Mouse (Mus musculus) liver, embryonic 15.5 days (tissue): ENCODE data around the gene Eif3b. TPM values are rescaled to one million over a fixed set of nuclear protein-coding genes. Genes with fewer than 3 reads are reported as not detected.
A peak's percentile ranks its signal among the peaks of the same experiment; 100 is the strongest.

Experiments
- ATAC-seq: fragments of 200-750 bp; cut with Nextera tagmentation; 2 replicates; pipeline ENCODE4 v1.8.0; 2017; ENCODE audit warnings: moderate number of reproducible peaks, mild to moderate bottlenecking, moderate library complexity; ENCODE audit not compliant: insufficient read depth
- H3K27ac ChIP-seq: fragments of 300-500 bp; sonication (generic); replicated peaks from 2 replicates; pipeline ENCODE4 v1.5.1; 2015; ENCODE audit warnings: mild to moderate bottlenecking, inconsistent platforms
- H3K27me3 ChIP-seq: fragments of 300-500 bp; sonication (generic); 2 replicates; pipeline ENCODE4 v1.6.1; 2015; ENCODE audit warnings: mild to moderate bottlenecking, inconsistent platforms
- H3K36me3 ChIP-seq: fragments of 300-500 bp; sonication (generic); replicated peaks from 2 replicates; pipeline ENCODE4 v1.6.1; 2015; ENCODE audit warnings: moderate library complexity, mild to moderate bottlenecking, inconsistent platforms
- H3K4me1 ChIP-seq: fragments of 300-500 bp; sonication (generic); replicated peaks from 2 replicates; pipeline ENCODE4 v1.6.1; 2015; ENCODE audit warnings: inconsistent platforms
- H3K4me2 ChIP-seq: fragments of 300-500 bp; sonication (generic); 2 replicates; pipeline ENCODE4 v1.6.1; 2015; ENCODE audit warnings: moderate library complexity, mild to moderate bottlenecking, inconsistent platforms
- H3K4me3 ChIP-seq: fragments of 300-500 bp; sonication (generic); replicated peaks from 2 replicates; pipeline ENCODE4 v1.5.1; 2015; ENCODE audit warnings: mild to moderate bottlenecking, inconsistent platforms
- H3K9ac ChIP-seq: fragments of 300-500 bp; sonication (generic); 2 replicates; pipeline ENCODE4 v1.6.1; 2015; ENCODE audit warnings: moderate library complexity, mild to moderate bottlenecking, inconsistent platforms
- H3K9me3 ChIP-seq: fragments of 300-500 bp; sonication (generic); replicated peaks from 2 replicates; pipeline ENCODE4 v1.6.1; 2016; ENCODE audit warnings: inconsistent platforms
- WGBS: fragments of 180-500 bp; shearing (Covaris S2); methylation state at CpG from one replicate; pipeline ENCODE4 v1.1.7; 2015; ENCODE audit warnings: mixed read lengths; ENCODE audit not compliant: insufficient replicate concordance; 5-methylcytosine and 5-hydroxymethylcytosine counted together
- polyA plus RNA-seq: library from polyadenylated mRNA; unstranded; fragments of >200 nt; fragmentation: Nextera tagmentation; extraction: Ambion mirVana; gene quantifications from 2 replicates; pipeline ENCODE4 v1.2.1, GENCODE M21; 2015

Gene Eif3b
- polyA plus RNA-seq, result 76.2 and 93.5 TPM in 2 replicates

GRCm38 (mm10) chr5:140418489-140419441 lies at the start of gene Eif3b:
Eif3b (plus strand) TSS chr5:140419328.
- WGBS, result under 1% methylated on average over 65 of the region's 65 CpGs
- H3K27me3 ChIP-seq, result no peaks in the 10 kb centered on the region
- peaks cover 48% of the 10 kb centered on the region for H3K4me1 ChIP-seq
- H3K4me2 ChIP-seq, result peak within 1 kb of the TSS; percentile 89
- H3K36me3 ChIP-seq, result peaks cover 24% of the 10 kb centered on the region
- peak; percentile 93 for ATAC-seq
- peak within 1 kb of the TSS; percentile 89 for H3K27ac ChIP-seq
- peak within 1 kb of the TSS; percentile 98 for H3K4me3 ChIP-seq
- H3K9me3 ChIP-seq, result no peaks in the 10 kb centered on the region
- peak within 1 kb of the TSS; percentile 91 for H3K9ac ChIP-seq

DNA sequence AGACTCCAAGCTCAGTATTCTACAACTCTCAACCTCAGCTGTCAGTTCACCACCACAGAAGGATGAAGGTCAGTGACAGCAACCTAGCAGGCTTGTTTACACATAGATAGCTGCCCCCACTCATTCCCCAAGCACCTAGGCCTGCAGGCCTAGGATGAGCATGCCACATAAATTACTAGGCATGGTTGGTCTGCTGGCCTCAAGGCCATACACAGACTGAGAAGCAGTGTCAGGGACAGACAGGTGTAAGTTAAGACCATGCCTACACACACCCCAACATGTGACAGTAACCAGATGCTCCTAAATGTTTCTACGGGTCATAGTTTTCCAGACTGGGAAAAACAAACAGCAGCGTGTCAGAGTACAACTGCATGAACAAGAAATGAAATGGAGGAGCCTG lies 49.7 kb upstream of the Eif3b start:
- H3K4me2 ChIP-seq, result no peak overlapping the region
- H3K36me3 ChIP-seq, result no peaks in the 10 kb centered on the region
- peak; percentile 24 for ATAC-seq
- H3K9ac ChIP-seq, result no peak overlapping the region
- H3K4me3 ChIP-seq, result no peak overlapping the region
- no peaks in the 10 kb centered on the region for H3K27me3 ChIP-seq
- peaks cover 25% of the 10 kb centered on the region for H3K4me1 ChIP-seq
- no peaks in the 10 kb centered on the region for H3K9me3 ChIP-seq
- 69% methylated on average over 2 of the region's 2 CpGs for WGBS
- H3K27ac ChIP-seq, result peak overlapping the region; percentile 59

GRCm38 (mm10) chr5:140370446-140371254 lies 48.5 kb upstream of the Eif3b start:
- Histone ChIP-seq H3K27ac (peak overlapping the region; percentile 59), H3K27me3 (no peaks in the 10 kb centered on the region), H3K4me1 (peaks cover 25% of the 10 kb centered on the region), H3K4me3 (no peak overlapping the region), H3K4me2 (no peak overlapping the region), H3K9ac (no peak overlapping the region), H3K9me3 (no peaks in the 10 kb centered on the region), H3K36me3 (no peaks in the 10 kb centered on the region)
- peak; percentile 35; the same call in 1 of the 2 replicates for ATAC-seq
- 32% methylated on average over 6 of the region's 6 CpGs for WGBS

- Histone ChIP-seq H3K4me1 (peaks cover 25% of the 10 kb centered on the region), H3K27ac (no peak overlapping the region), H3K9me3 (no peaks in the 10 kb centered on the region), H3K4me3 (no peak overlapping the region), H3K36me3 (no peaks in the 10 kb centered on the region), H3K9ac (no peak overlapping the region), H3K4me2 (no peak overlapping the region), H3K27me3 (no peaks in the 10 kb centered on the region)
- 67% methylated on average over 3 of the region's 3 CpGs for WGBS
- no peak for ATAC-seq
Observed at GRCm38 (mm10) chr5:140371671-140372070, 47.5 kb upstream of the Eif3b start.

- Histone ChIP-seq H3K27ac (no peak overlapping the region), H3K36me3 (no peaks in the 10 kb centered on the region), H3K9ac (no peak overlapping the region), H3K4me3 (no peak overlapping the region), H3K4me2 (no peak overlapping the region), H3K27me3 (no peaks in the 10 kb centered on the region), H3K4me1 (peaks cover 31% of the 10 kb centered on the region), H3K9me3 (no peaks in the 10 kb centered on the region)
- no peak for ATAC-seq
- 45% methylated on average over 2 of the region's 2 CpGs for WGBS
Observed at GRCm38 (mm10) chr5:140373711-140374110, 45.4 kb upstream of the Eif3b start.

DNA sequence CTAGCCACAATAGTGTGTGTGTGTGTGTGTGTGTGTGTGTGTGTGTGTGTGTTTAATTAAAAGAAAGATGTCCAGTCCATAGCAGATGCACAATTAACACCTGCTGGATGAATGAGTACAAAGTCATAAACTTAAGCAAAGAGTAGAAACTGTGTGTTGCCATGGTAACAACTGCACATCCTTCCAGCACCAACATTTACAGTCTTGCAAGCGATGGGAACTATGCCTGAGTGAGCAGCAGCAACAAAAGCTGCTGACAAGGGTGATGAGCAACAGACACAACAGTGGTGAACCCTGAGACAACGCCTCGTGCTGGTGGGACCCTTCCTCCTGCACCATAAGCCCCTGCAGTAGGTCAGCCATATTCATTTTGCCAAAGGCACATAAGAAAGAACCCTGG lies 44.9 kb upstream of the Eif3b start:
- no peak overlapping the region for H3K4me2 ChIP-seq
- H3K27me3 ChIP-seq, result no peaks in the 10 kb centered on the region
- H3K9me3 ChIP-seq, result no peaks in the 10 kb centered on the region
- H3K4me1 ChIP-seq, result peaks cover 30% of the 10 kb centered on the region
- no peak for ATAC-seq
- no peak overlapping the region for H3K27ac ChIP-seq
- H3K9ac ChIP-seq, result no peak overlapping the region
- WGBS, result 62% methylated on average over 3 of the region's 3 CpGs
- H3K36me3 ChIP-seq, result no peaks in the 10 kb centered on the region
- no peak overlapping the region for H3K4me3 ChIP-seq

- Histone ChIP-seq H3K36me3 (no peaks in the 10 kb centered on the region), H3K4me3 (no peak overlapping the region), H3K27me3 (no peaks in the 10 kb centered on the region), H3K9me3 (no peaks in the 10 kb centered on the region), H3K27ac (no peak overlapping the region), H3K9ac (no peak overlapping the region), H3K4me2 (no peak overlapping the region), H3K4me1 (peaks cover 27% of the 10 kb centered on the region)
- ATAC-seq, result no peak
- WGBS, result 61% methylated on average over 4 of the region's 4 CpGs
Observed at GRCm38 (mm10) chr5:140375249-140375829, 43.8 kb upstream of the Eif3b start.

DNA sequence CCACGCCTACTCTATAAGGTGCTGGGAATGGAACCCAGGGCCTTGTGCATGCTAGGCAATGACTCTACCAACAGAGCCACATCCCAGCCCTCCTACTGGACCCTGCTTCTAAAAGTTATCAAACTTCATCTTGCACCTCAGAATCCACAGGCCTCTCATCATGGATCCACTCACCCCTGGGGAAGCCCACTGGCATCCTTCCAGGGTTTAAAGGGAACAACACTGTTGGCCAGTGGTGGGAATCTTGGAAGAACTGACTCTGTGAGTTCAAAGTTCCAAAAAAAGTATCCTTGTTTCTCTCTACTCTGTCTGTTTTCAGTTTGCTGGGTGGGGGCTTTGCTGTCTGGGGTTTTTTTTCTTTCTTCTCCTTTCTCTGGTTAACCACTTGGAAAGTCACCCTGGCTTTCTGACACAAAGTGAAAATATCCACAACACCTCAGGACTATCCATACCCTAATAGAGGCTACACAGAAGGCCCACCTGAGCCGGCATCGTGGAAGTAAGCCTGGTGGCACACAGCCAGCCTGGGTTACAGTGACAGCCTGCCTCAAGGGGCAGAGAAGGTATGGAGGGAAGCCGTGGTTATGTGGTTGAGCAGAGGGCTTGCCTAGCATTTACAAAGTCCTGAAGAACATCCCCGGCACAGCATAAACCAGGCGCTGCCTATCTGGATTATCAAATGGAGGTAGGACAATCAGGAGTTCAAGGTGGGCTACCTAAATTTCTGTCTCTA lies 40.8 kb upstream of the Eif3b start:
- Histone ChIP-seq H3K9me3 (no peaks in the 10 kb centered on the region), H3K36me3 (no peaks in the 10 kb centered on the region), H3K4me3 (no peak overlapping the region), H3K9ac (no peak overlapping the region), H3K27me3 (no peaks in the 10 kb centered on the region), H3K27ac (no peak overlapping the region), H3K4me2 (no peak overlapping the region), H3K4me1 (peaks cover 19% of the 10 kb centered on the region)
- ATAC-seq, result no peak
- 52% methylated on average over 6 of the region's 6 CpGs for WGBS

- no peaks in the 10 kb centered on the region for H3K36me3 ChIP-seq
- no peak overlapping the region for H3K4me3 ChIP-seq
- H3K9me3 ChIP-seq, result no peaks in the 10 kb centered on the region
- H3K27me3 ChIP-seq, result no peaks in the 10 kb centered on the region
- H3K27ac ChIP-seq, result no peak overlapping the region
- WGBS, result 22% methylated on average over 6 of the region's 6 CpGs
- no peak for ATAC-seq
- H3K4me2 ChIP-seq, result no peak overlapping the region
- no peak overlapping the region for H3K9ac ChIP-seq
- peaks cover 24% of the 10 kb centered on the region for H3K4me1 ChIP-seq
Observed at GRCm38 (mm10) chr5:140379299-140379698, 39.8 kb upstream of the Eif3b start.

DNA sequence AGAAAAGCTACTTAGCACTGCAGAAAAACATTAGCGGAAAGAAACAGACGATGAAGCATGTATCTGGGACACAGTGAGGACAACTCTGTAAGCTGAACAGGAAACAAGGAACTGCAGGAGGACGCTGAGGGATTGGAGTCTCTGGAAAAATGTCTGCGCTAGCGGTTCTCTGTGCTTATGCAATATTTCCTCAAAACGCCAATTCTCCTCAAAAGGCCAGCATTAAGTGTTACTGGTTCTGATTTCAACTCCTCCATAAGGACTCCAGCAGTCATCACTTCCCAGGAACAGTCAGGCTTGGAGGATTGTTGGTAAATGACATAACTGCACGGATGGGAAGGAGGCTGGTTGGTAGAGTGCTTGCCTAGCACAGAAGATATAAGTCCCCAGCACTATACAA lies 38.0 kb upstream of the Eif3b start:
- no peak overlapping the region for H3K9ac ChIP-seq
- no peaks in the 10 kb centered on the region for H3K27me3 ChIP-seq
- no peaks in the 10 kb centered on the region for H3K9me3 ChIP-seq
- H3K27ac ChIP-seq, result no peak overlapping the region
- H3K4me3 ChIP-seq, result no peak overlapping the region
- H3K36me3 ChIP-seq, result no peaks in the 10 kb centered on the region
- no peak overlapping the region for H3K4me2 ChIP-seq
- H3K4me1 ChIP-seq, result peaks cover 24% of the 10 kb centered on the region
- no peak for ATAC-seq
- 68% methylated on average over 7 of the region's 7 CpGs for WGBS
